Mouse (Mus musculus) adrenal gland, adult 8-10 months (tissue): ENCODE data around the gene Spink4. TPM values are rescaled to one million over a fixed set of nuclear protein-coding genes. Genes with fewer than 3 reads are reported as not detected.

Source experiments
- DNase-seq: peaks from one replicate; pipeline ENCODE4 v3.0.0; 2022
- total RNA-seq, 4 experiments: library from RNA; stranded (reverse); gene quantifications; 2 replicates each; pipeline ENCODE4 v1.2.4; 2022

Gene Spink4
- total RNA-seq, 4 experiments from 2014 or later, result 117 to 151 TPM; not detected in 2

DNA sequence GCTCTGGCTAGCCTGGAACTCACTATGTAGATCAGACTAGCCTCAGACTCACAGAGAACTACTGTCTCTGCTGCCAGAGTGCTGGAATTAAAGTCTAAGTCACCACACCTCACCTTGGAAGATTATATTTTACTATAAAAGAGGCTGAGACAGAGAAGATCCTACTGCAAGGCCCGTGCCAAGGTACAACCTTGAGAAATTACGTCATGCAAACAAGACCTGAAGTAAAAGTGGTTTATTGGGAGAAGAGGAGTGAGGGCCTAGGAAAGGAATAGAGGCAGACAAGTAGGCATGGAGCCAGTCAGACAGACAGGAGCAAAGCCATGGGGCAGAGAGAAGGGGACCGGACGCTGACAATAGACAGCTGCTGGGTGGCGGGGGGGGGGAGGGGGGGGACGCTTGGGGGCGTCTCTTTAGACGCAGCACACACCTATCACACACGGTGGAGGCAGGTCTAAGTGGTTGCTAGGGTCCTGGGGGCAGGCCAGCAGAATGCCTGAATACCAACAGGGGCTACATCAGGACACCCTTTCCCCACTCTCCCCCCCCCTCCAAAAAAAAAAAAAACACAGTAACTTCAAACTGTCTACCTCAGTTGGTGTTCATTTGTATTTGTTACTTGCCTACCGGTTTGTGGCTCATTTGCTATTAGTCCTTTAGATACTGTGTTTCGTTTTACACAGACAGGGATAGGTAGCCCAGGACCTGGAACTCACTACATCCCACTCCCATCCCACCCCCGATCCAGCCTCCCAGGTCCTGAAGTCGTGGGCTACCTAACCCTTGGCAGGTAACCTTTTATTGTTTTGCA is 50.1 kb downstream of the Spink4 start:
- DNase-seq, result no peak

- no peak for DNase-seq
Observed at GRCm38 (mm10) chr4:40970592-40970841, 50.7 kb downstream of the Spink4 start.

- peak; percentile 95 for DNase-seq
Observed at GRCm38 (mm10) chr4:40970842-40971701, 51.2 kb downstream of the Spink4 start, which contains the start of gene Nfx1. Gene Nfx1, plus strand, starts transcription at chr4:40970906.

DNA sequence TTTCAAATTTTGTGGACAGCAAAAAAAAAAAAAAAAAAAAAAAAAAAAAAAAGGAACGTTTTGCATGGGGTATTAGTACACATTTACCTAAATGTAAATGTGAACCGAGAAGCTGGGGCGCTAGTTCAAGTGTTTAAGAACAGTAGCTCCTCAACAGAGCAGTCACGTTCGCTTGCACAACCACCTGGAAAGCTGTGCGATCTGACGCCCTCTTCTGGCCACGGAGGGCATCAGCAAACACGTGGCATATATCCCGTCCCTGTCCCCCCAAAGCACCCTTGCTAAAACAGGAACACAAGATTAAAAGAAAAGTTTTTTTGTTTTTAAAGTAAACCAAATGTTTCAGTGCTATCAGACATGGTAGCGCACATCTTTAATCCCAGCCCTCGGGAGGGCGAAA is 51.9 kb downstream of the Spink4 start:
- no peak for DNase-seq

DNA sequence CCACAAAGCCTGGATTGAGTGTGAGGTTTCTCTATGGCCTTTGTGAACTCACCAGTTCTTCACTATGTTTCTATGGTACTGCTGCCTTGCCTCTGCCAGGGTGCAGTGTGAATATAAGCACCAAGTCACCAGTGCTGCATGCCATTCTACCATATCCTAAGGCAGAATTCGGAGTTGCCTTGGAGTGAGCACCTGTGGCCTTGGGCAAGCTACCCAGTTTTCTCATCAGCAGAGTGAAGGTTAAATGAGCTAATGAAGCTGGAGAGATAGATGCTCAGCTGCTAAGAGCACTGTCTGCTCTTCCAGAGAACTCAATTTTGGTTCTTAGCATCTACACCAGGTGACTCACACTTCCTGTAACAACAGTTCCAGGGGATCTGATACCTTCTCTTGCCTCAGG is 54.2 kb downstream of the Spink4 start:
- peak; percentile 69 for DNase-seq

- no peak for DNase-seq
Observed at GRCm38 (mm10) chr4:40975678-40976077, 55.8 kb downstream of the Spink4 start.

- peak; percentile 27 for DNase-seq
Observed at GRCm38 (mm10) chr4:40976651-40977050, 56.8 kb downstream of the Spink4 start.

- no peak for DNase-seq
Observed at GRCm38 (mm10) chr4:40979430-40979829, 59.6 kb downstream of the Spink4 start.

Other genes with a start within 250 kb of the Spink4 start
- gene Aptx, start 216.9 kb upstream of the Spink4 start, total RNA-seq, result 10 to 100 TPM; 19.8 to 25.7 (median 23.7) TPM
- gene Dnaja1, start 197.9 kb upstream of the Spink4 start, total RNA-seq, result 100 to 1,000 TPM; 201 to 366 (median 233) TPM
- gene Smu1, start 162.1 kb upstream of the Spink4 start, total RNA-seq, result 10 to 100 TPM; 59.2 to 65.8 (median 62.7) TPM
- 10 to 100 TPM; 58.8 to 94.7 (median 64.4) TPM for gene B4galt1, start 66.0 kb upstream of the Spink4 start, total RNA-seq
- gene Bag1, start 28.2 kb downstream of the Spink4 start, total RNA-seq, result 100 to 1,000 TPM; 187 to 375 (median 251) TPM
- 100 to 1,000 TPM in 3 of 4 experiments, 10 to 100 TPM in 1; 97.2 to 108 (median 103) TPM for gene Chmp5, start 28.4 kb downstream of the Spink4 start, total RNA-seq
- 100 to 1,000 TPM in 2 of 4 experiments, 10 to 100 TPM in 2; 86.1 to 168 (median 125) TPM for gene Nfx1, start 50.9 kb downstream of the Spink4 start, total RNA-seq
- gene Aqp7, start 128.1 kb downstream of the Spink4 start, total RNA-seq, result 10 to 100 TPM in 3 of 4 experiments, 1 to 10 TPM in 1; 7.3 to 30.3 (median 14.6) TPM
- under 1 TPM in 2 of 4 experiments, not detected in 2; 0.16 to 0.31 TPM for gene Aqp3, start 178.1 kb downstream of the Spink4 start, total RNA-seq
- gene Nol6, start 204.4 kb downstream of the Spink4 start, total RNA-seq, result 10 to 100 TPM; 61.8 to 79.3 (median 70.7) TPM
- 100 to 1,000 TPM in 3 of 4 experiments, 10 to 100 TPM in 1; 94.5 to 119 (median 105) TPM for gene Ube2r2, start 215.7 kb downstream of the Spink4 start, total RNA-seq